Mouse (Mus musculus): ENCODE data around the gene Dad1. TPM values are rescaled to one million over a fixed set of nuclear protein-coding genes. Genes with fewer than 3 reads are reported as not detected.

Gene Dad1
- polyA plus RNA-seq, 1 experiment: 45.6 TPM

- Histone ChIP-seq H3K4me3 (replicated peaks; ENCODE audit: control insufficient read depth, low read depth, low read length) (peak overlapping the region; percentile 79), H3K4me1 (ENCODE audit: control insufficient read depth, insufficient read depth, low read length) (peaks cover 1% of the 10 kb centered on the region; the same call in 1 of the 2 replicates), H3K27ac (ENCODE audit: control insufficient read depth, insufficient read depth, low read depth, low read length, poor library complexity) (no peak overlapping the region)
- TF ChIP-seq CTCF (IDR thresholded peaks at IDR 0.05; ENCODE audit: control insufficient read depth, insufficient read depth, low read length) (no peak), POLR2A (IDR thresholded peaks at IDR 0.05; ENCODE audit: borderline replicate concordance, control insufficient read depth, low read depth, low read length) (no peak)
- WGBS: 5% methylated on average over 8 of the region's 8 CpGs
These were observed 5.8 kb upstream of the Dad1 start for GRCm38 (mm10) chr14:54259722-54260085.

- under 1% methylated on average over 35 of the region's 35 CpGs for WGBS
- H3K4me3 ChIP-seq (replicated peaks; ENCODE audit: control insufficient read depth, low read depth, low read length): peak overlapping the region; percentile 79
- H3K27ac ChIP-seq (ENCODE audit: control insufficient read depth, insufficient read depth, low read depth, low read length, poor library complexity): peak overlapping the region; percentile 62
- H3K4me1 ChIP-seq (ENCODE audit: control insufficient read depth, insufficient read depth, low read length): peaks cover 1% of the 10 kb centered on the region; the same call in 1 of the 2 replicates
- no peak for TF ChIP-seq CTCF (IDR thresholded peaks at IDR 0.05; ENCODE audit: control insufficient read depth, insufficient read depth, low read length)
- TF ChIP-seq POLR2A (IDR thresholded peaks at IDR 0.05; ENCODE audit: borderline replicate concordance, control insufficient read depth, low read depth, low read length): peak; percentile 69
These were observed 5.3 kb upstream of the Dad1 start for GRCm38 (mm10) chr14:54259003-54259721.

GRCm38 (mm10) chr14:54258131-54258670 is 4.3 kb upstream of the Dad1 start:
- H3K4me3 ChIP-seq (replicated peaks; ENCODE audit: control insufficient read depth, low read depth, low read length): no peak overlapping the region
- TF ChIP-seq CTCF (IDR thresholded peaks at IDR 0.05; ENCODE audit: control insufficient read depth, insufficient read depth, low read length) (no peak), POLR2A (IDR thresholded peaks at IDR 0.05; ENCODE audit: borderline replicate concordance, control insufficient read depth, low read depth, low read length) (no peak)
- no peak overlapping the region for H3K27ac ChIP-seq (ENCODE audit: control insufficient read depth, insufficient read depth, low read depth, low read length, poor library complexity)
- peaks cover 1% of the 10 kb centered on the region; the same call in 1 of the 2 replicates for H3K4me1 ChIP-seq (ENCODE audit: control insufficient read depth, insufficient read depth, low read length)
- 63% methylated on average over 7 of the region's 7 CpGs for WGBS

- Histone ChIP-seq H3K27ac (ENCODE audit: control insufficient read depth, insufficient read depth, low read depth, low read length, poor library complexity) (no peak overlapping the region), H3K4me1 (ENCODE audit: control insufficient read depth, insufficient read depth, low read length) (peaks cover 1% of the 10 kb centered on the region; the same call in 1 of the 2 replicates), H3K4me3 (replicated peaks; ENCODE audit: control insufficient read depth, low read depth, low read length) (no peak overlapping the region)
- TF ChIP-seq CTCF (IDR thresholded peaks at IDR 0.05; ENCODE audit: control insufficient read depth, insufficient read depth, low read length) (no peak), POLR2A (IDR thresholded peaks at IDR 0.05; ENCODE audit: borderline replicate concordance, control insufficient read depth, low read depth, low read length) (no peak)
- WGBS: 65% methylated on average over 12 of the region's 12 CpGs
These were observed 832 bp upstream of the Dad1 start for GRCm38 (mm10) chr14:54254670-54255202.

GRCm38 (mm10) chr14:54250122-54250521 is 3.8 kb downstream of the Dad1 start:
- Histone ChIP-seq H3K27ac (ENCODE audit: control insufficient read depth, insufficient read depth, low read depth, low read length, poor library complexity) (no peak overlapping the region), H3K4me3 (replicated peaks; ENCODE audit: control insufficient read depth, low read depth, low read length) (no peak overlapping the region), H3K4me1 (ENCODE audit: control insufficient read depth, insufficient read depth, low read length) (peaks cover 1% of the 10 kb centered on the region; the same call in 1 of the 2 replicates)
- TF ChIP-seq CTCF (IDR thresholded peaks at IDR 0.05; ENCODE audit: control insufficient read depth, insufficient read depth, low read length) (no peak), POLR2A (IDR thresholded peaks at IDR 0.05; ENCODE audit: borderline replicate concordance, control insufficient read depth, low read depth, low read length) (no peak)
- WGBS: 73% methylated on average over 4 of the region's 4 CpGs

GRCm38 (mm10) chr14:54249326-54249725 is 4.6 kb downstream of the Dad1 start:
- TF ChIP-seq CTCF (IDR thresholded peaks at IDR 0.05; ENCODE audit: control insufficient read depth, insufficient read depth, low read length): no peak
- TF ChIP-seq POLR2A (IDR thresholded peaks at IDR 0.05; ENCODE audit: borderline replicate concordance, control insufficient read depth, low read depth, low read length): no peak
- no peak overlapping the region for H3K27ac ChIP-seq (ENCODE audit: control insufficient read depth, insufficient read depth, low read depth, low read length, poor library complexity)
- H3K4me1 ChIP-seq (ENCODE audit: control insufficient read depth, insufficient read depth, low read length): peaks cover 1% of the 10 kb centered on the region; the same call in 1 of the 2 replicates
- WGBS: 57% methylated on average over 9 of the region's 9 CpGs
- H3K4me3 ChIP-seq (replicated peaks; ENCODE audit: control insufficient read depth, low read depth, low read length): no peak overlapping the region

GRCm38 (mm10) chr14:54246232-54246631 is 7.7 kb downstream of the Dad1 start:
- no peak overlapping the region for H3K4me3 ChIP-seq (replicated peaks; ENCODE audit: control insufficient read depth, low read depth, low read length)
- TF ChIP-seq CTCF (IDR thresholded peaks at IDR 0.05; ENCODE audit: control insufficient read depth, insufficient read depth, low read length) (no peak), POLR2A (IDR thresholded peaks at IDR 0.05; ENCODE audit: borderline replicate concordance, control insufficient read depth, low read depth, low read length) (no peak)
- peaks cover 1% of the 10 kb centered on the region; the same call in 1 of the 2 replicates for H3K4me1 ChIP-seq (ENCODE audit: control insufficient read depth, insufficient read depth, low read length)
- WGBS: 56% methylated on average over 3 of the region's 3 CpGs
- H3K27ac ChIP-seq (ENCODE audit: control insufficient read depth, insufficient read depth, low read depth, low read length, poor library complexity): no peak overlapping the region

GRCm38 (mm10) chr14:54244183-54244582 is 9.7 kb downstream of the Dad1 start:
- WGBS: 87% methylated on average over 3 of the region's 3 CpGs
- Histone ChIP-seq H3K27ac (ENCODE audit: control insufficient read depth, insufficient read depth, low read depth, low read length, poor library complexity) (no peak overlapping the region), H3K4me3 (replicated peaks; ENCODE audit: control insufficient read depth, low read depth, low read length) (no peak overlapping the region), H3K4me1 (ENCODE audit: control insufficient read depth, insufficient read depth, low read length) (no peaks in the 10 kb centered on the region)
- TF ChIP-seq CTCF (IDR thresholded peaks at IDR 0.05; ENCODE audit: control insufficient read depth, insufficient read depth, low read length) (no peak), POLR2A (IDR thresholded peaks at IDR 0.05; ENCODE audit: borderline replicate concordance, control insufficient read depth, low read depth, low read length) (no peak)

All from bone marrow, adult 2 months (tissue).